Mouse (Mus musculus) CH12.LX (cell line): ENCODE measurements around the gene Plekhm3. TPM values are rescaled to one million over a fixed set of nuclear protein-coding genes. Genes with fewer than 3 reads are reported as not detected.
A peak's percentile ranks its signal among the peaks of the same experiment; 100 is the strongest.

Experiments used
- DNase-seq: peaks from one replicate; pipeline ENCODE4 v3.0.0-alpha.2; 2013; ENCODE audit errors: extremely low read depth
- H3K27ac ChIP-seq: 2 replicates; pipeline ENCODE4 v1.5.1; 2012; ENCODE audit warnings: low read depth, mild to moderate bottlenecking, control low read depth, moderate library complexity; ENCODE audit not compliant: insufficient read depth
- H3K27me3 ChIP-seq: replicated peaks from 2 replicates; pipeline ENCODE3; 2012; ENCODE audit warnings: inconsistent platforms
- H3K36me3 ChIP-seq, 2 experiments: replicated peaks in 1 of 2; 2 replicates each; pipeline versions ENCODE3 to v1.6.1; 2012; ENCODE audit warnings: inconsistent platforms in 1 of 2, low read length in 1 of 2, mild to moderate bottlenecking in 1 of 2, mixed read lengths in 1 of 2, moderate library complexity in 1 of 2; ENCODE audit not compliant: control insufficient read depth in 1 of 2, insufficient read depth in 1 of 2
- H3K4me1 ChIP-seq, 2 experiments: 2 replicates each; pipeline ENCODE4 v1.6.1; 2012; ENCODE audit warnings: inconsistent platforms in 1 of 2, moderate library complexity in 1 of 2; ENCODE audit not compliant: insufficient read depth in 2 of 2, control insufficient read depth in 1 of 2
- H3K4me2 ChIP-seq: 2 replicates; pipeline ENCODE4 v1.6.1; 2012; ENCODE audit warnings: low read depth, mild to moderate bottlenecking, control low read depth; ENCODE audit not compliant: poor library complexity, insufficient read depth, severe bottlenecking
- H3K4me3 ChIP-seq, 3 experiments: fragments of 150-350 bp in 1 of 3; sonication (generic) in 1 of 3; replicated peaks in 1 of 3; 2 replicates each; pipeline versions ENCODE3 to v1.5.1; 2011 to 2012; ENCODE audit warnings: low read depth in 2 of 3, low read length in 2 of 3, mild to moderate bottlenecking in 2 of 3, moderate library complexity in 2 of 3, control low read depth in 1 of 3, improper control_type of control experiment in 1 of 3, inconsistent platforms in 1 of 3, mixed read lengths in 1 of 3; ENCODE audit not compliant: poor library complexity in 1 of 3
- H3K79me2 ChIP-seq: replicated peaks from 2 replicates; pipeline ENCODE4 v1.6.1; 2012; ENCODE audit warnings: mild to moderate bottlenecking, moderate library complexity; ENCODE audit not compliant: control insufficient read depth, poor library complexity, insufficient read depth, severe bottlenecking; ENCODE audit errors: extremely low read depth
- H3K9ac ChIP-seq: 2 replicates; pipeline ENCODE4 v1.6.1; 2012; ENCODE audit warnings: low read depth, mild to moderate bottlenecking, control low read depth, moderate library complexity; ENCODE audit not compliant: insufficient read depth
- H3K9me3 ChIP-seq: replicated peaks from 2 replicates; pipeline ENCODE3; 2012; ENCODE audit warnings: low read length, inconsistent platforms, mixed read lengths
- BHLHE40 ChIP-seq: IDR thresholded peaks from 2 replicates; pipeline ENCODE4 v1.6.1; 2011; ENCODE audit warnings: mild to moderate bottlenecking, low read depth, low read length, improper control_type of control experiment
- CHD1 ChIP-seq: IDR thresholded peaks from 2 replicates; pipeline ENCODE4 v1.6.1; 2012; ENCODE audit warnings: low read depth, low read length, improper control_type of control experiment, inconsistent platforms
- CHD2 ChIP-seq: IDR thresholded peaks from 2 replicates; pipeline ENCODE4 v1.6.1; 2011; ENCODE audit warnings: low read length, improper control_type of control experiment
- EP300 ChIP-seq: IDR thresholded peaks from 2 replicates; pipeline ENCODE4 v1.6.1; 2011; ENCODE audit warnings: low read length, improper control_type of control experiment
- ETS1 ChIP-seq: conservative IDR thresholded peaks from 2 replicates; pipeline ENCODE4 v1.6.1; 2012; ENCODE audit warnings: low read depth, mild to moderate bottlenecking, inconsistent platforms, low read length, improper control_type of control experiment, moderate library complexity
- JUN ChIP-seq: IDR thresholded peaks from 2 replicates; pipeline ENCODE4 v1.6.1; 2011; ENCODE audit warnings: low read depth, mild to moderate bottlenecking, low read length, improper control_type of control experiment, moderate library complexity; ENCODE audit not compliant: insufficient read depth
- JUND ChIP-seq: conservative IDR thresholded peaks from 2 replicates; pipeline ENCODE4 v1.6.1; 2011; ENCODE audit warnings: low read depth, low read length, improper control_type of control experiment
- MAFK ChIP-seq: IDR thresholded peaks from 2 replicates; pipeline ENCODE4 v1.6.1; 2011; ENCODE audit warnings: low read length, improper control_type of control experiment; ENCODE audit not compliant: insufficient replicate concordance
- MAX ChIP-seq: IDR thresholded peaks from 2 replicates; pipeline ENCODE4 v1.6.1; 2011; ENCODE audit warnings: low read length, improper control_type of control experiment
- MAZ ChIP-seq: IDR thresholded peaks from 2 replicates; pipeline ENCODE4 v1.6.1; 2012; ENCODE audit warnings: low read depth, mild to moderate bottlenecking, inconsistent platforms, low read length, improper control_type of control experiment, moderate library complexity
- MEF2A ChIP-seq: IDR thresholded peaks from 2 replicates; pipeline ENCODE4 v1.6.1; 2014; ENCODE audit warnings: low read depth, mild to moderate bottlenecking, inconsistent platforms, low read length, improper control_type of control experiment, borderline replicate concordance
- NRF1 ChIP-seq: IDR thresholded peaks from 2 replicates; pipeline ENCODE4 v1.6.1; 2014; ENCODE audit warnings: low read depth, mild to moderate bottlenecking, inconsistent platforms, low read length, improper control_type of control experiment, moderate library complexity
- UBTF ChIP-seq: IDR thresholded peaks from 2 replicates; pipeline ENCODE4 v1.6.1; 2012; ENCODE audit warnings: low read depth, mild to moderate bottlenecking, inconsistent platforms, low read length, improper control_type of control experiment, moderate library complexity
- USF1 ChIP-seq: IDR thresholded peaks from 2 replicates; pipeline ENCODE4 v1.6.1; 2014; ENCODE audit warnings: low read depth, mild to moderate bottlenecking, inconsistent platforms, low read length, improper control_type of control experiment
- USF2 ChIP-seq: conservative IDR thresholded peaks from 2 replicates; pipeline ENCODE4 v1.6.1; 2011; ENCODE audit warnings: low read depth, low read length, improper control_type of control experiment
- ZC3H11A ChIP-seq: IDR thresholded peaks from 2 replicates; pipeline ENCODE4 v1.6.1; 2012; ENCODE audit warnings: low read depth, mild to moderate bottlenecking, inconsistent platforms, low read length, improper control_type of control experiment
- ZKSCAN1 ChIP-seq: IDR thresholded peaks from 2 replicates; pipeline ENCODE4 v1.6.1; 2012; ENCODE audit warnings: low read depth, inconsistent platforms, low read length, improper control_type of control experiment, borderline replicate concordance
- ZNF384 ChIP-seq: IDR thresholded peaks from 2 replicates; pipeline ENCODE4 v1.6.1; 2012; ENCODE audit warnings: low read depth, low read length, improper control_type of control experiment, inconsistent platforms
- dilution Hi-C: fragments of 300-500 bp; cut with MboI; formaldehyde crosslinking; loops from 2 replicates; pipeline ENCODE4 v1.14.3; 2020; ENCODE audit warnings: low sequenced_read_pairs; ENCODE audit not compliant: extremely low pct_unique_long_range_greater_than_20kb, extremely low pct_ligation_motif_present
- in situ Hi-C: fragments of 300-500 bp; cut with MboI; formaldehyde crosslinking; loops from 3 replicates; pipeline ENCODE4 v1.14.3; 2019; ENCODE audit warnings: low sequenced_read_pairs, low pct_ligation_motif_present, low pct_unique_long_range_greater_than_20kb, mixed read lengths
- polyA plus RNA-seq: library from polyadenylated mRNA; unstranded; fragments of >175 nt; gene quantifications from 2 replicates; pipeline ENCODE4 v1.2.1, GENCODE M21; 2012; ENCODE audit warnings: low read depth; ENCODE audit not compliant: insufficient read length
- total RNA-seq, 2 experiments: library from RNA; depleted of rRNA; stranded (reverse); fragments of 300-350 nt in 1 of 2; fragments of >200 nt in 1 of 2; gene quantifications; 2 replicates each; pipeline ENCODE4 v1.2.3; 2012 to 2014

The Plekhm3 gene
- total and polyA plus RNA-seq, 3 experiments = 9.9 to 14.1 (median 13.0) TPM

GRCm38 (mm10) chr1:64938907-64939306, 17.7 kb downstream of the Plekhm3 start:
- no peaks in the 10 kb centered on the region for H3K79me2 ChIP-seq
- no peak overlapping the region for H3K27ac ChIP-seq
- in situ Hi-C loops = no loop called here
- no peak for TF ChIP-seq MAZ
- no peak for TF ChIP-seq BHLHE40
- no peak for TF ChIP-seq MAFK
- no peak for TF ChIP-seq NRF1
- TF ChIP-seq, all 38 proteins: peak for 0
- H3K4me1 ChIP-seq = peaks cover 0 to 22% of the 10 kb centered on the region in 2 experiments; a peak in 2 of 4 replicates
- no peak overlapping the region for H3K4me2 ChIP-seq
- H3K36me3 ChIP-seq = peaks cover 24 to 50% of the 10 kb centered on the region in 2 experiments
- H3K9ac ChIP-seq = no peak overlapping the region
- DNase-seq = no peak
- no peaks in the 10 kb centered on the region for H3K27me3 ChIP-seq
- dilution Hi-C loops = no loop called here
- peaks cover 6% of the 10 kb centered on the region for H3K9me3 ChIP-seq
- no peak overlapping the region for H3K4me3 ChIP-seq

GRCm38 (mm10) chr1:64937692-64938091, 18.9 kb downstream of the Plekhm3 start:
- TF ChIP-seq NRF1 (no peak), UBTF (no peak), USF2 (no peak), ZKSCAN1 (no peak), CHD2 (no peak), MAZ (no peak), EP300 (no peak), ZC3H11A (no peak), CHD1 (no peak)
- in situ Hi-C loops (no loop called here), dilution Hi-C loops (no loop called here)
- Histone ChIP-seq H3K4me1 (peaks cover 0 to 29% of the 10 kb centered on the region in 2 experiments; a peak in 2 of 4 replicates), H3K27ac (no peak overlapping the region), H3K9me3 (no peaks in the 10 kb centered on the region), H3K9ac (no peak overlapping the region), H3K4me3 (no peak overlapping the region), H3K79me2 (no peaks in the 10 kb centered on the region), H3K4me2 (no peak overlapping the region), H3K36me3 (peaks cover 22 to 43% of the 10 kb centered on the region in 2 experiments), H3K27me3 (no peaks in the 10 kb centered on the region)
- no peak for DNase-seq

GRCm38 (mm10) chr1:64932921-64933320, 23.7 kb downstream of the Plekhm3 start:
- in situ Hi-C loops (no loop called here), dilution Hi-C loops (no loop called here)
- no peak overlapping the region for H3K27ac ChIP-seq
- H3K27me3 ChIP-seq = no peaks in the 10 kb centered on the region
- H3K36me3 ChIP-seq = peaks cover 17 to 35% of the 10 kb centered on the region in 2 experiments
- no peaks in the 10 kb centered on the region for H3K9me3 ChIP-seq
- 0 out of 2 replicates have a peak, but pooled peaks cover 1% of the 10 kb centered on the region for H3K79me2 ChIP-seq
- TF ChIP-seq JUND (peak; percentile 37; the same call in 1 of the 2 replicates), ETS1 (peak; percentile 81), MEF2A (peak; percentile 93), EP300 (peak; percentile 65), ZNF384 (peak; percentile 63), JUN (peak; percentile 53; the same call in 1 of the 2 replicates), USF1 (no peak), MAX (no peak)
- DNase-seq = no peak
- H3K4me3 ChIP-seq = no peak overlapping the region
- H3K9ac ChIP-seq = no peak overlapping the region
- peaks cover 6 to 46% of the 10 kb centered on the region in 2 experiments for H3K4me1 ChIP-seq
- H3K4me2 ChIP-seq = no peak overlapping the region
